Mouse (Mus musculus) Patski (cell line): ENCODE data around the gene Gm16867. TPM values are rescaled to one million over a fixed set of nuclear protein-coding genes. Genes with fewer than 3 reads are reported as not detected.
"Not testable (repeated sequence)": the region's sequence is repeated elsewhere in the genome, so short reads cannot be mapped to it uniquely, and the experiment has no call there.

Source experiments
- ATAC-seq: fragments of 100-300 bp; one replicate; pipeline ENCODE4 v1.8.0; 2021
- CTCF ChIA-PET: fragments of 350-600 bp; sonication (Branson Sonifier 250); formaldehyde crosslinking; loops from one replicate; lab custom pipeline; 2022; ENCODE audit warnings: inconsistent platforms; lab: Charles Lee
- POLR2A ChIA-PET: fragments of 350-600 bp; sonication (Branson Sonifier 250); formaldehyde crosslinking; loops from one replicate; lab custom pipeline; 2022; ENCODE audit warnings: antibody characterized with exemption, inconsistent platforms; lab: Charles Lee
- DNase-seq: peaks from one replicate; pipeline ENCODE4 v3.0.0-alpha.2; 2011; ENCODE audit warnings: low read depth, low spot score
- H3K27me3 ChIP-seq: fragments of 371-371 bp; one replicate; pipeline ENCODE4 v1.5.1; 2021
- in situ Hi-C: fragments of 300-500 bp; cut with MboI; formaldehyde crosslinking; loops from 3 replicates; pipeline ENCODE4 v1.11.1; 2018; ENCODE audit warnings: low pct_unique_long_range_greater_than_20kb, mixed read lengths
- polyA plus RNA-seq: library from polyadenylated mRNA; unstranded; gene quantifications from one replicate; pipeline ENCODE4 v1.2.3, GENCODE M21; 2021

Gene Gm16867
- 0.06 TPM for polyA plus RNA-seq

DNA sequence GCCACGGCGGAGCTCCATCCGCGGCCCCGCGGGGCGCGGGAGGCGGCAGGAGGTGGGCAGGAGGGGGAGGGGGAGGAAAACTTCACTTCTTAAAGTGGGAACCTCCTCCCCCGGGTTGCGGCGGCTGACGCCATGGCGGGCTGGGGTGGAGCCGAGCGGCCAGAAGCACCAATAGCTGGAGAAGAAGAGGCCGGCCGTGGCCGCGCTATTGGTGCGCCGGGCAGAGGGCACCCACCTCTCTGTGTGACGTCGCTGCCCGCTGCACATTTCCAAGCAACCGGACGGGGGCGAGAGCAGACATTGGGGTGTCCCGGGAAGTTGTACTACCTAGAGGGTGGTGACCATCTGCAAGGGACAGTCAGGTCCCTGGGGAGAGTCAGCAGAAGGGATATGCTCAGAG is at the start of gene Gm16867:
Gene Gm16867 (minus strand): TSS at position 189 of the 400 bp plus-strand sequence.
- CTCF ChIA-PET, H3K27me3 ChIP-seq, DNase-seq, POLR2A ChIA-PET, in situ Hi-C loops: not testable (repeated sequence)
- ATAC-seq: peak; percentile 98

DNA sequence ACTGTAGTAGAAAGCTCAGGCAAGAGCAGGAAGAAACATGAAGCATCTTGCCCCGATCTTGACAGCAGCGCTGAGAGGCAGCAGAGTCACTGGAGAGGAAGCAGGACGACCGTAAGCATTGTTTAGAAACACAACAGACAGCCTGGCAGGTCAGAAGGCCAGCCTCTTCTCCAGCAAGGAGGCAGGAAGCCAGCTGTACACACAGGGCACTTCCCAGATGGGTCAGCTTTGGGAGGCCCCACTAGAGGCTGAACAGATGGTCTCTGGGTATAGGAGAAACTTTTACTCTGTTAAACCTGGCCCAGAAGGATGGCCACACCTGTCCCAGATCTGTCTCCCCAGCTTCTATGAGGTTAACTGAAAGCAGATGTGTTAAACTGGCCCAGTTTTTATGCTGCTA is 44.1 kb upstream of the Gm16867 start:
- ATAC-seq, CTCF ChIA-PET, DNase-seq, H3K27me3 ChIP-seq, POLR2A ChIA-PET, in situ Hi-C loops: not testable (repeated sequence)

DNA sequence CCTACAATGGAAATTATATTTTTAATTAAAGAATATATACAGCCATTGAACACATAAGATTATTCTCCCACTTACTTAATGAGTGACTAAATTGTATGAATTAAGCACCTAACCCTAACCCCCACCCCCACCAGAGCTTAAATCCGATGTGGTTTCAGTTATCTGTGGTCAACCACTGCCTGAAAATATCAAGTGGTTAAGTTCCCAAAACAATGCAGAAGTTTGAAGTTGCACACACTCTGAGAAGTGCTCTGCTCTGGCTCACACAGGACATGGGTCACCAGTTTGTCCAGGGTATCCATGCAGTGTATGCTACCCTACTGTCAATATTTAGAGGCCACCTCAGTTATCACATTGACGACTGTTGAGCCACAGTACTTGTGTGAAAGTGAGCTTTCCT is 41.9 kb upstream of the Gm16867 start:
- CTCF ChIA-PET, ATAC-seq, POLR2A ChIA-PET, H3K27me3 ChIP-seq, in situ Hi-C loops, DNase-seq: not testable (repeated sequence)

DNA sequence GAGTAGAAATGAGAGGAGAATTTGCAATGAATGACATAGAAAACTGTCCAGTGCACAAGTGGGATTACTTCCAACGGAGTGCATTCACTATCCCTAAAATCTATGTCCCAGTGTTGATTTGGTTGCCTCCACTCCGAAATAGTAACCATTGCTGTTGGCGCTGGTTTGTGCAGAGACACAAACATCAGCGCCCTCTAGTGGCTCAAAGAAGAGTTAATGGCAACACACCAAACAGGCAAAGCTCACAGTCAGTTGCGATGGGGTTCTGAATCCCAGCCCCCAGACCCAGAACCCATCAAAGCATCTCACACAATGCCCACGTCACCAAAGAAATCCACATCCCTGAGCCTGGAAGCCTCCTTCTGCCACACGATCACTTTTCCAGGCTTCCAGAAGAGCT is 40.9 kb upstream of the Gm16867 start:
- CTCF ChIA-PET, ATAC-seq, DNase-seq, in situ Hi-C loops, H3K27me3 ChIP-seq, POLR2A ChIA-PET: not testable (repeated sequence)

DNA sequence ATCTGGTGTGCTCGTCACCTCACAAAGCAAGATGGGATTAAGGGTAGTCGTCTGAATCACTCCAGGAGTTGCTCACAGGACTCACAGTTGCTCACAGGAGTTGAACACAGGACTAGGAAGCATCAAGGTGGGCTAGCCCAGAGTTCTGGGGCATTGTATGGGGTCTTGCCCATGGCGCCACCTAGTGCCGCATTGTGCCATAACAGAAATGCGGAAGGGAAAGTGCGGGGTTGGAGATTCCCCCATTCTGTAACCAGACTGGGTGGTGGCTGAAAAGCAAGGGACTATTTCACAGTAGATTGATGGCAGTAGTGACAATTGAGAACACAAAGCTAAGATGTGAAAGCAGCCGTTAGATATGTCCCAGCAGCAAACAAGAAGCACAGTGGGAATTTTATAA is 39.5 kb upstream of the Gm16867 start:
- in situ Hi-C loops, POLR2A ChIA-PET: not testable (repeated sequence)

DNA sequence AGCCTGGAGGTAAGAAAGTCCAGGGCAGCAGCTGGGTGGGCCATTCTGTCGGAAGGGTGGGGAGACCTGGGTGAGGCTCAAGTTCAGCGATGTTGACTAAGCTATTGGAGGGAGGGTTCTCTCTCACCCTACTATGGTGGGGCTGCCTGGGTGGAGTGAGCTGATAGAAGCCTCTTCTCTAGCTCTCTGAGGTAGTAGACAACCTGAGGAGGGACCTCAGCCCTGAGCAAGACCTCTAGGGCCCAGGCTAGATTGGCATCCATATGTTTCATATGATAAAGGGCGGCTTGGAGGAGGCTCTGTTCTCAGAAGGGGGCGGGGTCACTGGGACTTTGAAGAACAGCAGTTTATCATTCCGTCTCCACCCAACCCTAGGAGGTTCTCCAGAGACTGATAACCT is 37.0 kb upstream of the Gm16867 start:
- POLR2A ChIA-PET, in situ Hi-C loops, CTCF ChIA-PET, DNase-seq, H3K27me3 ChIP-seq, ATAC-seq: not testable (repeated sequence)

More for the DNA sequence above, 39.5 kb upstream of the Gm16867 start:
- CTCF ChIA-PET, ATAC-seq, H3K27me3 ChIP-seq, DNase-seq: not testable (repeated sequence)

DNA sequence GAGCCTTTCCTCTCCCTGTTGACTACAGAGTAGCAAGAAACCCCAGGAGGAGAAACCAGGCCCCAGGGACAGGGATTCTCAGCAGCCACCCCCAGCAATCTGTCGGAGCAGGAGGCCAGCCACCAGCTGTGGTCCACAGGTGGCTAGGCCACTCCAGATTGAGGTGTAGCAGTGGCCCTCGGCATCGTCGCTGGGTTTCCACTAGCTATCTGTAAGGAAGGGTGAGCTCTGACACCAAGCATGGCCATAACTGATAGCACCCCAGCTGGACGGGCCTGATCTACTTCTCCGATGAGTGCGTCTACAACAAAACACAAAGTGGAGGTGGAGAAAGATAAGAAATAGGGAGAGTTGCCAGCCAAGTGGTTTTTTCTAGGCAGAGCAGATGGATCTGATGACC is 33.4 kb upstream of the Gm16867 start:
- ATAC-seq, POLR2A ChIA-PET, CTCF ChIA-PET, in situ Hi-C loops, H3K27me3 ChIP-seq, DNase-seq: not testable (repeated sequence)

DNA sequence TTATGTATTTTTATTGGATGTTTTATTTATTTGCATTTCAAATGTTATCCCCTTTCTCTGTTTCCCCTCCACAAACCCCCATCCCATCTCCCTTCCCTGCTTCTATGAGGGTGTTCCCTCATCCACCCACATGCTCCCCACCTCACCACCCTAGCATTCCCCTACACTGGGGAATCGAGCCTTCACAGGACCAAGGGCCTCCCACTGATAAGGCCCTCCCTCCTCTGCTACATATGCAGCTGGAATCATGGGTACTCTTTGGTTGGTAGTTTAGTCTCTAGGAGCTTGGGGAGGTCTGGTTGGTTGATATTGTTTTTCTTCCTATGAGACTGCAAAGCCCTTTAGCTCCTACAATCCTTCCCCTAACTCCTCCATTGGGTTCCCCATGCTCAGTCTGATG is 23.0 kb upstream of the Gm16867 start:
- DNase-seq, H3K27me3 ChIP-seq, POLR2A ChIA-PET, in situ Hi-C loops, ATAC-seq, CTCF ChIA-PET: not testable (repeated sequence)

DNA sequence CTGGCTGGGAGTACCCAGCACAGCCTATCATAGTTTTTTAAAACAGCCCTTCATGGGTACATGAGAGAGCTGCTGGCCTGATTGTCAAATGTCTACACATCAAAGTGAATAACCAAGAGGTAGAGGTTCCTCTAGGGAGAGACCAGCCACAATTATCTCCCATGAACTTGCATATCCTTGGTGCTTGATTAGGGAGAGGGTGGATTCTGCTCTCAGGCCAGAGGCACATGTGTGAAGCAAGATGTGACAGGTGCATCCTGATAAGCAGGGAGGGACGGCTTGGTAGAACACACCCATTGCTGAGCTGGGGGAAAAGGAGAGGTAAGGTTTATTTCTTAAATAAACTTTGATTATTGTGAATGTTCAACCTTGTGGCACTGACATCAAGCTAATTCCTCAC is 19.8 kb upstream of the Gm16867 start:
- POLR2A ChIA-PET, DNase-seq, H3K27me3 ChIP-seq, ATAC-seq, CTCF ChIA-PET, in situ Hi-C loops: not testable (repeated sequence)

DNA sequence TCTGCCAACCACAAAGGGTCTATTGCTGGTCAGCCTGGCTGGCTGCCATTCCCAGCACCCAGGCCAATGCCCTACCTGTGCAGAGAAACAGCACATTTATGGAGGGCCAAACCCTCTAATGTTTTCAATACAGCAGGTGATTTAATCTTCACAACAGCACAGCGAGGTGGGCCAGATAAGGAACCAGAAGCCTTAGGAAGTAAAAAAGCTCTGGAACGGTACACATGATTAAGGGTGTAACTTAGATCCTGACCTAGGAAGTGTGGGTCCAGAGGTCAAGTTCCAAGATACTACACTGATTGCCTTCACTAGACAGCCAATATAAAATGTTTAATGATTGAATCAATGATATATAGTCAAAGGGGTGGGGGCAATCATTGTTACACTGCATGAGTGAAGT is 17.6 kb upstream of the Gm16867 start:
- CTCF ChIA-PET, ATAC-seq, POLR2A ChIA-PET, in situ Hi-C loops, DNase-seq, H3K27me3 ChIP-seq: not testable (repeated sequence)

DNA sequence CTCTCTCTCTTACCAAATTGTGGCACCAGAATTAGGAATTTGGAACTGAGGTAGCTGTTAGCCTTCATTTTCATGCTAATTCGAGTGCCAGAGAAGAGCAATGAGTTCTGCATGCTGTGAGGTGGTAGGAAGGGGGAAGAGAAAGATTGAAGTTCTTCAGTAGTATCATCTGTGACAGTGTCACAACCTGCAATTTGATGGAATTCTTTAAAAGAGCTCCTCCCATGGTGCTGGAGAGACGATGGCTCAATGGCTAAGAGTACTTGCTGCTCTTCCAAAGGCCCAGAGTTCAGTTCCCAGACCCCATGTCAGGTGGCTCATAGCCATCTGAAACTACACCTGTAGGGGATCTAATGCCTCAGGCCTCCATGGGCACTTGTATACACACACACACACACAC is 9.3 kb upstream of the Gm16867 start, which contains the start of gene Gm27179:
Gene Gm27179 (minus strand): TSS at position 101 of the 400 bp plus-strand sequence.
- DNase-seq, ATAC-seq, in situ Hi-C loops, POLR2A ChIA-PET, CTCF ChIA-PET, H3K27me3 ChIP-seq: not testable (repeated sequence)

DNA sequence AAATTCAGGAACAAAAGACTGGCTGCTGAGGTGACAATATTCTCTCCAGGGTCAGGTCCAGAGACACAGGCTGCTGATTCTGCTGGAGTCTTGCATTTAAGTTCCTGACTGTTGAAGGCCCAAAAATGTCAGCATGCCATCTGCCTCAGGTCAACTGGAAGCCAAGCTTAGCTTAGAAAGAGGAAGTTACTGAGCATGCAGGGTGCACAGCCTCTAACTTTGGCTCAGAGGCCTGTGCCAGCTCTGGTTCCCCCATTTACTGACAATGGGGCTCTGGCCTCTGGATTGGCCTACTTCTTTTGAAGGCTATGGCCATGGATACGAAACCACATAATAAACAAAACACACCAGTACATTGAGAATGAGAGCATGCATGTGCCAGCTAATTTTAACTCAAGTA is 3.8 kb upstream of the Gm16867 start:
- in situ Hi-C loops, DNase-seq, CTCF ChIA-PET, POLR2A ChIA-PET, ATAC-seq, H3K27me3 ChIP-seq: not testable (repeated sequence)

DNA sequence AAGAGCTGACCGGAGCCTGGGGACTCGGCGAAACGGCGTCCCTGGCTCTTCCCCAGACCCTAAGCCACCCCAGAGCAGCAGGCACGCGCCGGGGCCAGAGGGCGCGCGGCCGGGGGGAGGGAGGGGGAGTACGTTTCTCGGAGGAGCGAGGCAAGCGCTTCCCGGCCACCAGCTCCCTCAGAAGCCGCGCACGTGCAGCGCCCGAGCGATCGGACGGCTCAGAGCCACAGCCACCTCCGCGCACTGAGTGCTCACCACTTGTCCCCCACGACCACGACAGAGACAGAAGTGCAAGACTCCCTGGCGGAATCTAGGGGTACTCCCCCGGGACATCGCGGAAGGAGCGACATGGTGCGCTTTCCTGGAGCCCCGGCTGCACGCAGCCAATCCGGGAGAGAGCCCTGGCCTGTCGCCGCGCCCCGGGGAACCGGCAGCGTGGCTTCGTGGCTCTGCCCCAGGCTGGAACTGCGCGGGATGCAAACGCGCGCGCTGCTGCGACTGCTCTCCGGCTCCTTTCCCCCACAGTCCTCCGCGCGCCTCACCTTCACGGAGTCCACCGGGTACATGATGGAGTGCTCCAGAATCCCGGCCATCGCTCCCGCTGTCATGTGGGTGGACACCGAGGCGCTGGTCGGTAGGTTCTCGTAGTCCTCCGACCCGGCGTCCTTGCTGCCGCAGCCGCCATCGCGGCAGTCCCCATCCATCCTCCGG is 567 bp downstream of the Gm16867 start:
- POLR2A ChIA-PET, H3K27me3 ChIP-seq, DNase-seq, in situ Hi-C loops, CTCF ChIA-PET: not testable (repeated sequence)
- peak; percentile 33 for ATAC-seq

DNA sequence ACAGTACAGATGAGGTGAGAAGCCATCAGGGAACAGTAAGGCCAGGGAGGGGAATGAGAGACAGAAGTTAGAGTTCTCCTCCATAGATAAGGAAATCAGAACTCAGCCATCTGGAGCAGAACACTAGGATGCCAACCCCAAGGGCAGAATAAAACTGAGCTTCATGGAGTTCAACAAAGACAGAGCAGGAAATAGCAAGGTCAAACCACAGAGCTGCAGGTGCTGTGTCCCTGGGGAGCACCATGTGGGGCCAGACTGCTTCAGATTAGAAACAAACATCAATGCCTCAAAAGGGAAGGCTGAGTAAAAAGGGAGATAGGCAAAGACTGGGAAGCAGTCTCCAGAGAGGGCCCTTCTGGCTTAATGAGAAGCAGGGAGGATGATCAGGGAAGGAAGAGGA is 6.9 kb downstream of the Gm16867 start:
- ATAC-seq, in situ Hi-C loops, POLR2A ChIA-PET, H3K27me3 ChIP-seq, DNase-seq, CTCF ChIA-PET: not testable (repeated sequence)

DNA sequence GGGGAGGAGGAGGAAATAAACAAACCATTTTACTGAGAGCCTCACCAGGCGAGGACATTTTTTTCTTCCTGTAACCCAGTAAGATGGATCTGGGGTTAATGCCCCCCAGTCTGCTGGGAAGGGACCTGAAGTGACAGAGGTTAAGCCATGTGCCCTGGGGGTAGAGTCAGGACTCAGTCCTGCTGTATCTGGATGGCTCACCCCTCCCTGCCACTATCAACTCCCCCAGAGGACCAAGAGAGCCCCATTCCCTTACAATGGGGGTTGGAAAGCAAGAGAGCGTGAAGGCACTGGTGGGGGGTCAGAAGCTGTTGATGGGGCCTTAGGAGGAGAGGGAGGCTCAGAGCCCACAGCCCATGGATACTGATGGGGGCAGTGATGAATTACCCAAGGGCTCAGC is 8.2 kb downstream of the Gm16867 start:
- ATAC-seq, H3K27me3 ChIP-seq, POLR2A ChIA-PET, DNase-seq, CTCF ChIA-PET, in situ Hi-C loops: not testable (repeated sequence)

DNA sequence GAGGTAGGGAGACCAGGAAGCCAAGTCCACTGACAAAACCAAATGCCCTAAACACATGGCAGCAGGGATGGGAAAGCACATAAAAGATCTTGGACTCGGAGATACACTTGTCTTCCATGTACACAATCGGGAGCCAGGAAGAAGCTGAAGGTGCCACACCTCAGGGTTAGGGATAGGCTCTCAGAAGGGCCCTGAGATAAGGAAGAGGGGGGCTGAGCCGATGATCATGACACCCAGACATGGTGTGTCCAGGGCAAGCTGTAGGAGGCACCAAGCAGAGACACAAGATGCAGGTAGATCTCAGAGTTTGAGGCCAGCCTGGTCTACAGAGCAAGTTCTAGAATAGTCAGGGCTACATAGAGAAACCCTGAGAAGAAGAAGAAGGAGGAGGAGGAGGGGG is 8.6 kb downstream of the Gm16867 start:
- H3K27me3 ChIP-seq, ATAC-seq, CTCF ChIA-PET, POLR2A ChIA-PET, in situ Hi-C loops, DNase-seq: not testable (repeated sequence)
